Mouse (Mus musculus) retina, embryonic 14.5 days (tissue): ENCODE data around the gene Ghsr.
A peak's percentile ranks its signal among the peaks of the same experiment; 100 is the strongest.

ENCODE experiments used
- DNase-seq: peaks from one replicate; pipeline ENCODE4 v3.0.0-alpha.2; 2015; ENCODE audit warnings: low spot score

Ghsr gene

DNA sequence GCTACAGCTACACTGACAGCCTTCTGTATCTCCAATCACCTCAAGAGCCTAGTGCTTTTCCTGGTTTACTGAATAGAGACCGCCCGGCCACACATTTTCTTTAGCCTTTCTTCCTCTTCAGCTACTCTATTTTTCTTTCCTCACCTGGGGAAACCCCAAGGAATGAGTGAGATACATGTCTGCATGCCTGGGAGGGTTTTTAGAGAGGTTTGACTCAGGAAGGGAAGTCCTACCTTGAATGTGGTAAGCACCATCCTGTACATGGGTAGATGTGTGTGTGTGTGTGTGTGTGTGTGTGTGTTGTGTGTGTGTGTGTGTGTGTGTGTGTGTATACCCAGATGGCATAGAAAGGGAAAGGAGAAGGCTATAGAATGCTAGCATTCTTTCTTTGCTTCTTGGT lies 40.1 kb downstream of the Ghsr start:
- no peak for DNase-seq

DNA sequence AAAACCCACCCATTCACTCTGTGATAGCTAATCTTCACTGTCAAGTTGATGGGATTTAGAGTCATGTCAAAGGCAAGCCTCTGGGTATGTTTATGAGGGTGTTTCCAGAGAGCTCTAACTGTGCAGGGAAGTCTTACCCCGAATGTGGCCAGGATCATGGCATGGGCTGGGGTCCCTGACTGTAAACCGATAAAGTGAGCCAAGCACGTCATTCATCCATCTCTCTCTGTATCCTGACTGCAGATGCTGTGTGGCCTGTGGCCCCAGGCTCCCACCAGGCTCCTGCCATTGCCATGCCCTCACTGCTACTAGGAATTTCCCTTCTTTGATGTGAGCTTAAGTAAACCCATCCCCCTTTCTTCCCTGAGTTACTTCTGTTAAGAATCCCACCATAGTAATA lies 42.4 kb downstream of the Ghsr start:
- DNase-seq = no peak

GRCm38 (mm10) chr3:27416786-27417185 lies 45.6 kb downstream of the Ghsr start:
- no peak for DNase-seq

- no peak for DNase-seq
Observed at GRCm38 (mm10) chr3:27418602-27419001, 47.5 kb downstream of the Ghsr start.

- DNase-seq = peak; percentile 61
Observed at GRCm38 (mm10) chr3:27421980-27422379, 50.8 kb downstream of the Ghsr start.

GRCm38 (mm10) chr3:27422521-27422920 lies 51.4 kb downstream of the Ghsr start:
- no peak for DNase-seq

- DNase-seq = no peak
Observed at GRCm38 (mm10) chr3:27424049-27424667, 53.0 kb downstream of the Ghsr start.

GRCm38 (mm10) chr3:27427406-27427805 lies 56.3 kb downstream of the Ghsr start:
- no peak for DNase-seq
